Mouse (Mus musculus): ENCODE results near the gene Mier2.

Gene Mier2

GRCm38 (mm10) chr10:79541522-79541921, 13.5 kb downstream of the Mier2 start:
- intact Hi-C loops (cut with DNase I) = no loop called here

- intact Hi-C loops (cut with DNase I) = no loop called here
Observed at GRCm38 (mm10) chr10:79540746-79541145, 14.3 kb downstream of the Mier2 start.

GRCm38 (mm10) chr10:79539701-79540495, 15.1 kb downstream of the Mier2 start:
- intact Hi-C loops (cut with DNase I) = no loop called here

GRCm38 (mm10) chr10:79538873-79539272, 16.1 kb downstream of the Mier2 start:
- intact Hi-C loops (cut with DNase I) = no loop called here

GRCm38 (mm10) chr10:79538323-79538722, 16.7 kb downstream of the Mier2 start:
- intact Hi-C loops (cut with DNase I) = no loop called here

- intact Hi-C loops (cut with DNase I) = no loop called here
Observed at GRCm38 (mm10) chr10:79537781-79538180, 17.2 kb downstream of the Mier2 start.

- intact Hi-C loops (cut with DNase I) = no loop called here
Observed at GRCm38 (mm10) chr10:79537271-79537670, 17.7 kb downstream of the Mier2 start.

- intact Hi-C loops (cut with DNase I) = no loop called here
Observed at GRCm38 (mm10) chr10:79536461-79537080, 18.4 kb downstream of the Mier2 start.

- intact Hi-C loops (cut with DNase I) = no loop called here
Observed at GRCm38 (mm10) chr10:79535431-79535830, 19.6 kb downstream of the Mier2 start.

GRCm38 (mm10) chr10:79534426-79534825, 20.6 kb downstream of the Mier2 start:
- intact Hi-C loops (cut with DNase I) = no loop called here

GRCm38 (mm10) chr10:79533126-79533911, 21.7 kb downstream of the Mier2 start, which contains the start of gene Plpp2:
Gene Plpp2 (minus strand): TSS chr10:79533796.
- intact Hi-C loops (cut with DNase I) = no loop called here

- intact Hi-C loops (cut with DNase I) = no loop called here
Observed at GRCm38 (mm10) chr10:79532678-79533077, 22.3 kb downstream of the Mier2 start.

- intact Hi-C loops (cut with DNase I) = no loop called here
Observed at GRCm38 (mm10) chr10:79531593-79531992, 23.4 kb downstream of the Mier2 start.

GRCm38 (mm10) chr10:79530721-79531120, 24.3 kb downstream of the Mier2 start:
- intact Hi-C loops (cut with DNase I) = no loop called here

- intact Hi-C loops (cut with DNase I) = no loop called here
Observed at GRCm38 (mm10) chr10:79530241-79530640, 24.8 kb downstream of the Mier2 start.

- intact Hi-C loops (cut with DNase I) = no loop called here
Observed at GRCm38 (mm10) chr10:79528081-79528480, 26.9 kb downstream of the Mier2 start.

GRCm38 (mm10) chr10:79527453-79527845, 27.6 kb downstream of the Mier2 start:
- intact Hi-C loops (cut with DNase I) = no loop called here

- intact Hi-C loops (cut with DNase I) = no loop called here
Observed at GRCm38 (mm10) chr10:79526661-79527452, 28.1 kb downstream of the Mier2 start.

- intact Hi-C loops (cut with DNase I) = no loop called here
Observed at GRCm38 (mm10) chr10:79525456-79526325, 29.3 kb downstream of the Mier2 start.

- intact Hi-C loops (cut with DNase I) = no loop called here
Observed at GRCm38 (mm10) chr10:79524433-79524832, 30.6 kb downstream of the Mier2 start.

Measured in adrenal gland (tissue).